Mouse (Mus musculus) midbrain, embryonic 16.5 days (tissue): ENCODE data around the gene Gm17428. TPM values are rescaled to one million over a fixed set of nuclear protein-coding genes. Genes with fewer than 3 reads are reported as not detected.

Experiments used
- ATAC-seq: fragments of 200-750 bp; cut with Nextera tagmentation; 2 replicates; pipeline ENCODE4 v1.8.0; 2017; ENCODE audit warnings: moderate TSS enrichment
- H3K27ac ChIP-seq: fragments of 300-500 bp; sonication (generic); 2 replicates; pipeline ENCODE4 v1.5.1; 2014; ENCODE audit warnings: mild to moderate bottlenecking, low read length, mixed read lengths
- H3K27me3 ChIP-seq: fragments of 300-500 bp; sonication (generic); 2 replicates; pipeline ENCODE4 v1.6.1; 2014; ENCODE audit warnings: low read depth, low read length, mixed read lengths; ENCODE audit not compliant: control insufficient read depth, insufficient read depth
- H3K36me3 ChIP-seq: fragments of 300-500 bp; sonication (generic); 2 replicates; pipeline ENCODE4 v1.6.1; 2014; ENCODE audit warnings: mild to moderate bottlenecking, low read length, moderate library complexity, mixed read lengths; ENCODE audit not compliant: control insufficient read depth, insufficient read depth
- H3K4me1 ChIP-seq: fragments of 300-500 bp; sonication (generic); 2 replicates; pipeline ENCODE4 v1.6.1; 2014; ENCODE audit warnings: mild to moderate bottlenecking, low read length, mixed read lengths; ENCODE audit not compliant: control insufficient read depth, insufficient read depth
- H3K4me2 ChIP-seq: fragments of 300-500 bp; sonication (generic); 2 replicates; pipeline ENCODE4 v1.6.1; 2014; ENCODE audit warnings: mild to moderate bottlenecking, low read length, mixed read lengths
- H3K4me3 ChIP-seq: fragments of 300-500 bp; sonication (generic); 2 replicates; pipeline ENCODE4 v1.5.1; 2014; ENCODE audit warnings: low read depth, mild to moderate bottlenecking, low read length, moderate library complexity, mixed read lengths
- H3K9ac ChIP-seq: fragments of 300-500 bp; sonication (generic); 2 replicates; pipeline ENCODE4 v1.6.1; 2014; ENCODE audit warnings: low read depth, low read length, mixed read lengths
- H3K9me3 ChIP-seq: fragments of 300-500 bp; sonication (generic); replicated peaks from 2 replicates; pipeline ENCODE4 v1.6.1; 2014; ENCODE audit warnings: mild to moderate bottlenecking, low read length, mixed read lengths; ENCODE audit not compliant: control insufficient read depth, poor library complexity, severe bottlenecking
- WGBS: fragments of 180-500 bp; shearing (Covaris S2); extraction: QIAGEN DNeasy Blood & Tissue Kit; methylation state at CpG from one replicate; pipeline ENCODE4 v1.1.7; 2014; 5-methylcytosine and 5-hydroxymethylcytosine counted together
- polyA plus RNA-seq: library from polyadenylated mRNA; unstranded; fragments of >200 nt; fragmentation: Nextera tagmentation; extraction: Ambion mirVana; gene quantifications from 2 replicates; pipeline ENCODE4 v1.2.1, GENCODE M21; 2015

The Gm17428 gene
- polyA plus RNA-seq, 1 experiment from 2014 or later: not detected

DNA sequence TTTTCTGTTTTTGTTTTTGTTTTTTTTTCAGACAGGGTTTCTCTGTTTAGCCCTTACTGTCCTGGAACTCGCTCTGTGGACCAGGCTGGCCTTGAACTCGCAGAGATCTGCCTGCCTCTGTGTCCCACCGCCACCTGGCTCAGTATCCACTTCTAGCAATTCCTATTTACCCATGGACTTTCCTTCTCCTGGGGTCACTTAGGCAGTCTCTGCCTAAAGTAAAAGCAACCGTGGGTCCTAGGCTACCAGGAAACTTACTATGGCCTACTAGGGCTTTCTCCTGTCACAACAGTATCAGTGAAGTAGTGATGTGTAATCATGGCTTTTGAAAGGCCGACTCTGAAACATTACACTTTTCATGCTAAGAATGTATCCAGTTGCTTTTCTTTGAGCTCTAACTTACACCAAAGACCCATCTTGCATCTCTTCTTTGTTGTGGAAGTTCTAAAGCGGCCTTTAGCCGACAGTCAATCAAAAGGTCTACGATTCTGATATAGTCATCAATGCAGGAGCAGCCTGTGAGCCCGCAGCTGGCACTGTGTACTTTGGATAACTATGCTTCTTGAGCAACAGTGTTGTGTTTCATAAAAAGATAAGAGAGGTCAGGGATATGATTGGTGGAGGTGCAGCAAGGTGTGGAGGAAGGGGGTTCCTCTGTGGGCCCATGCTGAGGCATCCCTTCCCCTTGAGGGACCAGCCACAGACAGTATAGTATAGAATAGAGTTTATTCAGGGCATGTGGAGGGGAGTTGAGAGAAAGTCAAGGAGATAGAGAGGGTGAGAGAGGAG, 30.6 kb downstream of the Gm17428 start:
- Histone ChIP-seq H3K4me2 (no peak overlapping the region), H3K9me3 (no peaks in the 10 kb centered on the region), H3K4me1 (no peaks in the 10 kb centered on the region), H3K4me3 (no peak overlapping the region), H3K27ac (no peak overlapping the region), H3K9ac (no peak overlapping the region), H3K27me3 (no peaks in the 10 kb centered on the region), H3K36me3 (no peaks in the 10 kb centered on the region)
- 89% methylated on average over 9 of the region's 9 CpGs for WGBS
- no peak for ATAC-seq

DNA sequence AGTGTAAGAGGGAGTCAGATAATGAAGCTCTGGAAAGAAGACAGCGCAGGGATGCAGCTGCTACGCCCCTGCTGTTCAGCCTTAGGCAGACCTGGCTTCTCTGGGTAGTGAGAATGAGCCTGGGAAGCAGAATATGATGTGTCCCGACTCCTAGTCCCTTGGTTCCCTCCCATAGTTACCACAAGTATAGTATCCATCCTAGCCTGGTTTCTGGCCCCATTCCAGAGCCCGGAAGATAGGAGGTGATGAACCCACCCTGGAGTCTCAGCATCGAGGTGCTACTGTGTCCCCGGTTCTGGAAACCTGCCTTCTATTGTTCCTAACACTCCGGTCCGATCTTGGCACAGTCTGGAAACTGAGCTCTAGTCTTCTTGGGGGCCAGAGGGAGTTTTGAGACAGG, 31.7 kb downstream of the Gm17428 start:
- 79% methylated on average over 8 of the region's 8 CpGs for WGBS
- H3K4me2 ChIP-seq: no peak overlapping the region
- ATAC-seq: no peak

DNA sequence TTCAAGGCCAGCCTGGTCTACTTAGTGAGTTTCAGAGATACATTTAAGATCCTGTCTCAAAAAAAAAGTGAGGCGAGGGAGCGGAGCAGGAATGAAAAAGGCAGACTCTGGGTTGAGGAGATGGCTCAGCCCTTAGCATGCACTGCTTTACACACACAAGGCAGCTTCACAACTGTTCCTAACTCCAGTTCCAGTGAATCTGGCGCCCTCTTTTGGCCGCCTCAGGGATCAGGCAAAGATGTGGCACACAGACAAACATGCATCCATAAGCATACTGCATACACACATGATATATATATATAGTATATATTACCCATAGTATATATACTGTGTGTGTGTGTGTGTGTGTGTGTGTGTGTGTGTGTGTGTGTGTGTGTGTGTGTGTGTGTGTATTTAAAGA, 34.4 kb downstream of the Gm17428 start:
- Histone ChIP-seq H3K9ac (no peak overlapping the region), H3K27ac (no peak overlapping the region), H3K4me2 (no peak overlapping the region), H3K36me3 (no peaks in the 10 kb centered on the region), H3K4me1 (peaks cover 3% of the 10 kb centered on the region; the same call in 1 of the 2 replicates), H3K9me3 (no peaks in the 10 kb centered on the region), H3K27me3 (no peaks in the 10 kb centered on the region), H3K4me3 (no peak overlapping the region)
- WGBS: 66% methylated on average over 4 of the region's 4 CpGs
- no peak for ATAC-seq

More for the DNA sequence above, 31.7 kb downstream of the Gm17428 start:
- Histone ChIP-seq H3K9me3 (no peaks in the 10 kb centered on the region), H3K27me3 (no peaks in the 10 kb centered on the region), H3K36me3 (no peaks in the 10 kb centered on the region), H3K27ac (no peak overlapping the region), H3K4me1 (no peaks in the 10 kb centered on the region), H3K4me3 (no peak overlapping the region), H3K9ac (no peak overlapping the region)

DNA sequence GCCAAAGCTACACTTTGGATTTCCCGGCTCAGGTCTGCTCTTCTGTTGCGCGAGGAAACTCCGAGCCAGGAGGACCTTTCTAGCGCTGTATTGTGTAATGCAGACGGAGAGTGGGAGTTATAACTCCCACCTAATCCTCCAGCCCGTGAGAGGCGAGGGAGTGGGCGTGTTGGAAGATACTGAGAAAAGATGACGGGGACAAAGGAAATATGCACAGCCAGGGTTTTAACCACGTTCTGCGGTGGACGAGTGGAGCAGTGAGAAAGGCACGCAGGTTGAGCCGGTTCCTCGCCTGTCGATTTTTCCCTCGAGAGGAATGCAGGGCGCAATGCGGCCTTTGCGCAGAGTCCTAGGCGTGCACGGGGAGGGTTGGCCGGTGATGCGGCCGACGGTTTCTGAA, 37.9 kb downstream of the Gm17428 start:
- ATAC-seq: peak; percentile 75
- WGBS: under 1% methylated on average over 27 of the region's 27 CpGs
- Histone ChIP-seq H3K4me3 (peak overlapping the region; percentile 48), H3K27ac (peak overlapping the region; percentile 95), H3K9me3 (no peaks in the 10 kb centered on the region), H3K9ac (peak overlapping the region; percentile 74), H3K4me1 (peaks cover 3% of the 10 kb centered on the region; the same call in 1 of the 2 replicates), H3K27me3 (no peaks in the 10 kb centered on the region), H3K4me2 (peak overlapping the region; percentile 74), H3K36me3 (no peaks in the 10 kb centered on the region; the same call in 1 of the 2 replicates)

DNA sequence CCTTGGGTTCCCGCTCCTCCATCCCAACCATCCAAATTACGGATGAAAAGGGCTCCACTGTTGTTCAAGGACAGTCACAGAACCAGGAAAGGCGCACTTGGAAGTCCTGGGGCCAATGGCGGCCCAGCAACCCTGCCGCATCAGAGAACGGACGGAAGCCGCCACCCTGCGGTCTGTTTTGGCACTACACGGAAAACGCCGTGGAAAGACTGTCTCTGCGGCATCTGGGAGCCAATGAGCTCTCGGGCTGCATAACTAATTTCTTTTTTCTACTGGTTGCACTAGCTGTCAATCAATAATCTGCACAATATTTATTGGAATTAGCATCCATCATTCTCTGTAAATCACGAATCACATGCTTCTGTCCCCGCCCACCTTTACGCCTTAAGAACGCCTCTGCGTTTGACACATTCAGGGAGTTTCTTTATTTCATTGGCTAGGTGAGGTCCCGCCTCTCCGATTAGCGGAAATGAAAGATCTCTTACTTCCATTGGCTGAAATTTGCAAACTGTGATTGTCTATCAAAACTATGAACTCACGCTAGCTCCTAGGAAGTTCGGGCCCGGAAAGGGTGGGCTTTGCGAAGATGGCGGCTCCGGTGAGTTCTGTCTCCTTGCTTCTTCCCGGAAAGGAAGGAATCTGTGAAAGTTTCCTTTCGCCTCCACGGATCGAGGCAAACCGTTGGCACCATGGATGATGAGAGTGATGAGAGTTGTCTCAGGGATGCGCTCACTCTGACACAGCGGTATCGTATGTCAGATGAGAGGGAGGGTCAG, 38.4 kb downstream of the Gm17428 start, which contains the start of gene Ngdn:
TSS of gene Ngdn (plus strand) at position 464 of the 776 bp plus-strand sequence.
- peak; percentile 97 for ATAC-seq

DNA sequence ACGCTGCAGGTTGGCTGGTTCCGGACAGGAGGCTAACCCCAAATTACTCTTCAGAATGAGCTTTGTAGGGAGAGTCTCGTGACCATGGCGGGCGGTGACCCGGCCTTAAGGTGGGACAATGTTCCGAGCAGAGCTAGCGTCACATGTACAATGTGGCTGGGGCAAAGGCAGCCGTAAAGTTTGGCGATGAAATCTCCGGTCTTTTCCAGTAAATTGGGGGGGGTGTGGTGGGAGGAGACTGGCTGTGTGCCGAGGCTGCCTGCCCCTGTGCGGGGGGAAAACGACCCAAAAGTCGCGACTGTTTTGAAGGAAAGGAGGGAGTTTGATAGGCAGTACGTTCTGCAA, 39.0 kb downstream of the Gm17428 start:
- Histone ChIP-seq H3K27ac (peak overlapping the region; percentile 56), H3K36me3 (no peaks in the 10 kb centered on the region; the same call in 1 of the 2 replicates), H3K4me3 (peak overlapping the region; percentile 74), H3K27me3 (no peaks in the 10 kb centered on the region), H3K4me1 (peaks cover 3% of the 10 kb centered on the region; the same call in 1 of the 2 replicates), H3K4me2 (peak overlapping the region; percentile 93), H3K9me3 (no peaks in the 10 kb centered on the region), H3K9ac (peak overlapping the region; percentile 69)
- ATAC-seq: no peak
- 0% methylated on average over 17 of the region's 17 CpGs for WGBS

More for the DNA sequence above, 38.4 kb downstream of the Gm17428 start, which contains the start of gene Ngdn:
- no peaks in the 10 kb centered on the region; the same call in 1 of the 2 replicates for H3K36me3 ChIP-seq
- peak within 1 kb of the TSS; percentile 74 for H3K4me3 ChIP-seq
- H3K9ac ChIP-seq: peak within 1 kb of the TSS; percentile 74
- peak within 1 kb of the TSS; percentile 93 for H3K4me2 ChIP-seq
- under 1% methylated on average over 36 of the region's 36 CpGs for WGBS
- peaks cover 3% of the 10 kb centered on the region; the same call in 1 of the 2 replicates for H3K4me1 ChIP-seq
- H3K27ac ChIP-seq: peak within 1 kb of the TSS; percentile 95
- H3K9me3 ChIP-seq: no peaks in the 10 kb centered on the region
- no peaks in the 10 kb centered on the region for H3K27me3 ChIP-seq

DNA sequence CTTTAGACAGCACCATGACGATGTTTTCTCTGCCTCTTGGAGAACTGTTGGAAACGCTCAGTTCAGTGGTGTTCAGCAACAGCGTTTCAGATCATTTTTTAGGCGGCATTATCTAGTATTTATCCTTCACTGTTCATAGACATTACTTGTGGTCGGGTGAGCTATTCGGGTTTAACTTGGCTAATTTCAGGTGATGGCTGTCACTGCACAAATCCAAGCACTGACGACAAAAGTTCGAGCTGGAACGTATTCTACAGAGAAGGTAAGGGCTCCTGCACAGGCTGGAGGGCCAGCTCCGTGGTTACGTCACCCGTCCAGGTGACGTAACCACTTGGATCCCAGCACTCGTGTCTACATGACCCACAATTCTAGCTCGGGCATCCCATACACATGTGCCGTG, 40.1 kb downstream of the Gm17428 start:
- H3K4me3 ChIP-seq: no peak overlapping the region
- H3K27ac ChIP-seq: no peak overlapping the region
- H3K4me2 ChIP-seq: no peak overlapping the region
- H3K27me3 ChIP-seq: no peaks in the 10 kb centered on the region
- WGBS: 94% methylated on average over 16 of the region's 16 CpGs
- H3K9ac ChIP-seq: no peak overlapping the region
- H3K4me1 ChIP-seq: peaks cover 3% of the 10 kb centered on the region; the same call in 1 of the 2 replicates
- H3K9me3 ChIP-seq: no peaks in the 10 kb centered on the region
- peaks cover 5% of the 10 kb centered on the region for H3K36me3 ChIP-seq
- no peak for ATAC-seq

DNA sequence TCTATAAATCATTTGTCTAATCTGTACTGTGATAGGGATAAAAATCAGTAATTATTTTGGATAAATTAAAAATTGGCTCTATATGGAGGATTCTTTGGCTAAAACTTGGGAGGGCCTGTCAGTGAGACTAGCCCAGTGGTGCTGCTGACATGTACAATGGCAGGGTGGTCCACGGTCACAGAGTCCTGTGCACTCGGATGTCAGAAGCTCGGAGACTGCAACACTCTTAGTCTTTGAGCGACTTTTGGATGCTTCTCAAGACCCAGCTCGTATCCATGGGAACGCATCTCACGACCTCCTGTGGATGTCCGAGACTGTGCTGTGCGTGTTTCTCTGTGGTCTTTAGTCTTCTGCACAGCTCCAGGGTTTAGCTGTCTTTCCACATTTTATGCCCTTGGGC, 43.7 kb downstream of the Gm17428 start:
- Histone ChIP-seq H3K9ac (no peak overlapping the region), H3K4me2 (no peak overlapping the region), H3K9me3 (no peaks in the 10 kb centered on the region), H3K4me3 (no peak overlapping the region), H3K27me3 (no peaks in the 10 kb centered on the region), H3K27ac (no peak overlapping the region), H3K4me1 (no peaks in the 10 kb centered on the region), H3K36me3 (peaks cover 16% of the 10 kb centered on the region)
- 32% methylated on average over 9 of the region's 9 CpGs for WGBS
- no peak for ATAC-seq

DNA sequence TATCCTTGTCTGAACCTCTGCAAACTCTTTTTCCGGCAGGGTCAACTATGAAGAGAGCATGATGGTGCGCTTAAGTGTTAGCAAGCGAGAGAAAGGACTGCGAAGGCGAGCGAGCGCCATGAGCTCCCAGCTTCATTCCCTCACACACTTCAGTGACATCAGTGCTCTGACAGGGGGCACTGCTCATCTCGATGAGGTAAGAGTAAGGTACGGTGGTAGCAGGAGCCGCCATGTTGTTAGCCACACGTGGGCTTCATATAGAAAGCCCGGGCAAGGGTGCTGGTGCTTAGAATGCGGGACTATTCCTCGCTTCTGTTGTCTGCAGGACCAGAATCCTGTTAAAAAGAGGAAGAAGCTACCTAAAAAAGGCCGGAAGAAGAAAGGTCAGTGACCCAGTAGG, 46.3 kb downstream of the Gm17428 start:
- Histone ChIP-seq H3K4me2 (no peak overlapping the region), H3K27me3 (no peaks in the 10 kb centered on the region), H3K9me3 (no peaks in the 10 kb centered on the region), H3K9ac (no peak overlapping the region), H3K36me3 (peaks cover 16% of the 10 kb centered on the region), H3K27ac (no peak overlapping the region), H3K4me1 (peaks cover 10% of the 10 kb centered on the region), H3K4me3 (no peak overlapping the region)
- ATAC-seq: no peak
- WGBS: 95% methylated on average over 15 of the region's 15 CpGs
